In genomic region chr14:76845706-76846105, GRCm38 (mm10) we compare ENCODE assay signal across 13 mouse cellular contexts.
"Had no signal": no experiment of that assay in that cellular context is flagged by ENCODE, and none has a peak within 500 bp of the region (broad histone marks: within the 10 kb centered on the region; RNA-seq: fewer than 3 reads in every experiment).

No protein-coding gene starts in this region.

- DNase-seq: kidney, adult 18-20 months; kidney, postnatal 10 days; kidney, postnatal 4 days; left cerebral cortex, postnatal 4 days; midbrain, embryonic 14.5 days; right cerebral cortex, adult 18-20 months; right cerebral cortex, postnatal 25 days; thymus, postnatal 36 days had no signal

- H3K27ac ChIP-seq: limb, embryonic 13.5 days; liver, embryonic 14.5 days; macrophage; neural tube, embryonic 15.5 days had no signal

- H3K4me1 ChIP-seq: limb, embryonic 13.5 days; neural tube, embryonic 15.5 days had no signal

- H3K36me3 ChIP-seq: limb, embryonic 13.5 days; neural tube, embryonic 15.5 days had no signal

- H3K9ac ChIP-seq: limb, embryonic 13.5 days; liver, embryonic 14.5 days; neural tube, embryonic 15.5 days had no signal

- H3K27me3 ChIP-seq: limb, embryonic 13.5 days; neural tube, embryonic 15.5 days had no signal

- H3K4me3 ChIP-seq: limb, embryonic 13.5 days; myocyte; neural tube, embryonic 15.5 days had no signal
